Mouse (Mus musculus): ENCODE results near the gene St14. TPM values are rescaled to one million over a fixed set of nuclear protein-coding genes. Genes with fewer than 3 reads are reported as not detected.

The St14 gene
- polyA plus RNA-seq, 1 experiment from 2014 or later: 0.20 TPM

DNA sequence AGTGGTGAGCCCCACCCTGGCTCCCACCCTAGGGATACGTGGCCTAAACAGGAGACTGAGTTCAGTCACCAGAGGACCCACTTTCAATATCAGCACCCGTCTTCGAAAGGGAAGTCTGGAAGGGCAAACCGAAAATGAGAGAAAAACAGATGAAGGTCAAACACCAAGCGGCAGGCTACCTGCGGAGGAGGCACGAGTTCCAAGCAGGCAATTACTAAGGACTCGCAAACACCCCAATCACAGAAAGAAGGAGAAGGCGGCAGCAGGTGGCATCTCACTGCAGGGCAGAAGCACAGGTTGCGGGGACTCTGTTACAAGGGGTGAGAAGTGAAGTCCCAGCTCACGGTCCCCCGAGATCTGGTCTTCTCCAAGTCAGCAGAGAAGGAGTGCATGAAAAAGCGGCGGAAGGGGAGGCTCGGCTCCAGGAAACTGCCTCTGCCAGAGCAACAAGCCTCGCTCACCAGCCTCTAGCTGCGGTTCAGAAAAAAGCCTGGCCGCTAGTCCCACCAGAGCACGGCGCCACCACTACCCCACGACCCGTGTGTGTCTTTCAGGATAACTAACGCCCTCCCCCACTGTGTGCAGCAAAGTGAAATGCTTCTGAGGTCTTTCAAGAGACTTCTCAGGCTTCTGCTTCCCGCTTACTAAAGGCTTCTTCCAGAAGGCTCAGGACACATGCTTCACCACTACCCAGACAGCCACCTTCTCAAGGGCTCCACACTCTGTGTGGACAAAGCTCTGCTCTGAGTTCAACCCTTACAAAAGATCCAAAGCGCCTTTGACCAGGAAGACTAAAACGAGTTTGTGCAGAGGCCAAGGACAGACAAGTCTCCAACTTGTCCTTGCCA lies 1.1 kb downstream of the St14 start:
- H3K9ac ChIP-seq (replicated peaks; ENCODE audit: low read depth, low read length): no peak overlapping the region
- H3K4me1 ChIP-seq (ENCODE audit: control insufficient read depth, insufficient read depth, low read length): peaks cover 7% of the 10 kb centered on the region; the same call in 1 of the 2 replicates
- peaks cover 34% of the 10 kb centered on the region for H3K27me3 ChIP-seq (ENCODE audit: control insufficient read depth, insufficient read depth, low read length)
- 7% methylated on average over 26 of the region's 26 CpGs for WGBS
- peak overlapping the region; percentile 81 for H3K4me2 ChIP-seq (ENCODE audit: low read depth, low read length)
- no peaks in the 10 kb centered on the region for H3K36me3 ChIP-seq (ENCODE audit: control insufficient read depth, insufficient read depth, low read length)
- H3K27ac ChIP-seq (ENCODE audit: low read depth, low read length): no peak overlapping the region
- H3K4me3 ChIP-seq (ENCODE audit: low read depth, low read length): peak overlapping the region; percentile 34
- peak; percentile 38; the same call in 1 of the 2 replicates for ATAC-seq (ENCODE audit: low read depth)
- no peaks in the 10 kb centered on the region for H3K9me3 ChIP-seq (ENCODE audit: control insufficient read depth, low read length)

DNA sequence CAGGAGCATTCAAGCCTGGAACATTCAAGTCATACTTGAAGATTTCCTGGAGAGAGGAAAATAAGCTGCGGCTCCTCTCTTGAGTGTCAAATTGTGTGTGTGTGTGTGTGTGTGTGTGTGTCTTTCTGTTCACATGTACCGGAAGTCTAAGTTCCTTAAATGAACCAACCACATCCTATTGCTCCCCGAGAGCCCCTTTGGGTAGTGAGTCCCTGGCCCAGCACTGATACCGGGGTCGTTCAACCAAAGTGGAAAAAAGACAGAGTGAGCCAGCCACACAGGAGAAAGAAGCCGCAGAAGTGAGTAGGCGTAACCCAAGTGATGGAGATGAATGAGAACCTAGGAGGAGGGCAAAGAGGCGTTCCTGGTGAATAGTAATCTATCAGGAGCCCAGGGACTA lies 1.7 kb downstream of the St14 start:
- no peaks in the 10 kb centered on the region for H3K9me3 ChIP-seq (ENCODE audit: control insufficient read depth, low read length)
- no peaks in the 10 kb centered on the region for H3K36me3 ChIP-seq (ENCODE audit: control insufficient read depth, insufficient read depth, low read length)
- WGBS: 42% methylated on average over 8 of the region's 8 CpGs
- no peak overlapping the region for H3K4me3 ChIP-seq (ENCODE audit: low read depth, low read length)
- peaks cover 34% of the 10 kb centered on the region for H3K27me3 ChIP-seq (ENCODE audit: control insufficient read depth, insufficient read depth, low read length)
- no peak overlapping the region for H3K4me2 ChIP-seq (ENCODE audit: low read depth, low read length)
- no peak for ATAC-seq (ENCODE audit: low read depth)
- H3K9ac ChIP-seq (replicated peaks; ENCODE audit: low read depth, low read length): no peak overlapping the region
- no peak overlapping the region for H3K27ac ChIP-seq (ENCODE audit: low read depth, low read length)
- peaks cover 7% of the 10 kb centered on the region; the same call in 1 of the 2 replicates for H3K4me1 ChIP-seq (ENCODE audit: control insufficient read depth, insufficient read depth, low read length)

DNA sequence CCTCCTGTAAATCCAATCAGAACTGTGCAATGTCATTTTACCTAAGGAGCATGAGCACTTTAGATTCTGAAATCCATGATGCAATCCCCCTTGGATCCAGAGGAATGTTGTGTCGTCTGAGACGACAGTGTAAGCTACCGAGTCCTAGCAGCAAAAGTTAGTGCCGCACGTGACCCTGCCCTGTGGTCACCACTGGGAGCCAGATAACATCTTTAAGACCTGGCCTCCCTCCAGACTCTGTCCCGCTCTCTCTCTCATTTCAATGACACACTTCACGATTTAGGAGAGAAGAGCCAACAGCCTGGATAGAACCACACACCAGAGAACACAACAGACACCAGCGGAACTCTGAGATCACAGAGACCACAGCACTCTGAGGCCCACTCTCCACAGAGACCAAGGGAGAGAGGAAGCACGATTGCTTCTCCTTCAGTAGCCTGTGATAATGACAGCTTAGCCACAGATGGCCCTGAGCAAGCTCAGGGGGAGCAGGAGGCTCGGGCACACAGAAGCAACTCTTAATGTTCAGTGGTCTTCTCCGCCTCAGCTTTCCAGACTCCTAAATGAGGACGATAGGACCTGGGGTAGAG lies 3.7 kb downstream of the St14 start:
- Histone ChIP-seq H3K9me3 (ENCODE audit: control insufficient read depth, low read length) (no peaks in the 10 kb centered on the region), H3K27ac (ENCODE audit: low read depth, low read length) (no peak overlapping the region), H3K9ac (replicated peaks; ENCODE audit: low read depth, low read length) (no peak overlapping the region), H3K27me3 (ENCODE audit: control insufficient read depth, insufficient read depth, low read length) (peaks cover 28% of the 10 kb centered on the region), H3K4me1 (ENCODE audit: control insufficient read depth, insufficient read depth, low read length) (peaks cover 7% of the 10 kb centered on the region; the same call in 1 of the 2 replicates), H3K36me3 (ENCODE audit: control insufficient read depth, insufficient read depth, low read length) (no peaks in the 10 kb centered on the region), H3K4me3 (ENCODE audit: low read depth, low read length) (no peak overlapping the region), H3K4me2 (ENCODE audit: low read depth, low read length) (no peak overlapping the region)
- WGBS: 83% methylated on average over 12 of the region's 12 CpGs
- no peak for ATAC-seq (ENCODE audit: low read depth)

DNA sequence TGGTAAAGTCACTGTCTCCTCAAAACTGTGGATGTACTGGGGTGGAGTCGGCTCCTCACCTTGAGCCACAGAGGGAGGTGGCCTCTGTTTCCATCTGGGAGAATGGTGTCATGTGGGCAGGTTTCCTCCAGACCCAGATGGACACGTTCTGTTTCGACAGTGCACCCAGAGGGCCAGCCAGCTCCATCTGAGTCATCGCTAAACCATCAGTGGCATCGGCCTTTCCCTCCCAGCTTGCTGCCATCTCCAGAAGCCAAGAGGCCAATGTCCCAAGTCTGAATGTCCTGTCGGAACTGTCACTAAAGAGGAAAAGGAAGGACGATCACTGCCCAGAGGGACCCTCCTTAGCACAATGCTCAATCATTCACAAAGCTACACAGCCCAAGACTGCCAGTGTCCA lies 5.6 kb downstream of the St14 start:
- H3K4me2 ChIP-seq (ENCODE audit: low read depth, low read length): no peak overlapping the region
- no peak for ATAC-seq (ENCODE audit: low read depth)
- H3K27me3 ChIP-seq (ENCODE audit: control insufficient read depth, insufficient read depth, low read length): 0 out of 2 replicates have a peak, but pooled peaks cover 12% of the 10 kb centered on the region
- H3K9ac ChIP-seq (replicated peaks; ENCODE audit: low read depth, low read length): no peak overlapping the region
- H3K4me3 ChIP-seq (ENCODE audit: low read depth, low read length): no peak overlapping the region
- H3K4me1 ChIP-seq (ENCODE audit: control insufficient read depth, insufficient read depth, low read length): no peaks in the 10 kb centered on the region
- H3K9me3 ChIP-seq (ENCODE audit: control insufficient read depth, low read length): no peaks in the 10 kb centered on the region
- no peaks in the 10 kb centered on the region for H3K36me3 ChIP-seq (ENCODE audit: control insufficient read depth, insufficient read depth, low read length)
- 89% methylated on average over 7 of the region's 7 CpGs for WGBS
- H3K27ac ChIP-seq (ENCODE audit: low read depth, low read length): no peak overlapping the region

DNA sequence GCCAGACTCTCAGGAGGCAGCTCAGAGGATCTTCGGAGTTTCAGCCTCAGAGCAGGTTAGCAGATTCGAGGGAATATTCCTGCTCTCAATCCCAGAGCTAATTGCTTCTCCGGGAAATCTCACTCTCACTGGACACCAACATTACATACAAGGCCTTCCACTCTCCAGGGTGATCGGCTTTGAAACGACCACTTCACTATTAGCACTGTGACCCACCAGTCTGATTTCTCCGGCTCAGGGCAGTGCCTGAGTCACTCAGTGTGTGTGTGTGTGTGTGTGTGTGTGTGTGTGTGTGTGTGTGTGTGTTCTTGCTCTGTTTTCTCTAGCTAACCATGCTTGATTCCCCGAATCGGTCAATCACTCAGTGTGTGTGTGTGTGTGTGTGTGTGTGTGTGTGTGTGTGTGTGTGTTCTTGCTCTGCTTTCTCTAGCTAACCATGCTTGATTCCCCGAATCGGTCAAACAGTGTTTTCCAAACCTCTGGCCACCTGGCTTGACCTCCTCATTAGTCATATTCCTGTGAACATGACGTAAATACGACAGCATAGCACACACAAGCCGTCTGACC lies 9.1 kb downstream of the St14 start:
- Histone ChIP-seq H3K4me1 (ENCODE audit: control insufficient read depth, insufficient read depth, low read length) (no peaks in the 10 kb centered on the region), H3K36me3 (ENCODE audit: control insufficient read depth, insufficient read depth, low read length) (no peaks in the 10 kb centered on the region), H3K27me3 (ENCODE audit: control insufficient read depth, insufficient read depth, low read length) (no peaks in the 10 kb centered on the region), H3K9me3 (ENCODE audit: control insufficient read depth, low read length) (no peaks in the 10 kb centered on the region), H3K27ac (ENCODE audit: low read depth, low read length) (no peak overlapping the region), H3K9ac (replicated peaks; ENCODE audit: low read depth, low read length) (no peak overlapping the region), H3K4me2 (ENCODE audit: low read depth, low read length) (no peak overlapping the region), H3K4me3 (ENCODE audit: low read depth, low read length) (no peak overlapping the region)
- WGBS: 62% methylated on average over 13 of the region's 13 CpGs
- ATAC-seq (ENCODE audit: low read depth): no peak

DNA sequence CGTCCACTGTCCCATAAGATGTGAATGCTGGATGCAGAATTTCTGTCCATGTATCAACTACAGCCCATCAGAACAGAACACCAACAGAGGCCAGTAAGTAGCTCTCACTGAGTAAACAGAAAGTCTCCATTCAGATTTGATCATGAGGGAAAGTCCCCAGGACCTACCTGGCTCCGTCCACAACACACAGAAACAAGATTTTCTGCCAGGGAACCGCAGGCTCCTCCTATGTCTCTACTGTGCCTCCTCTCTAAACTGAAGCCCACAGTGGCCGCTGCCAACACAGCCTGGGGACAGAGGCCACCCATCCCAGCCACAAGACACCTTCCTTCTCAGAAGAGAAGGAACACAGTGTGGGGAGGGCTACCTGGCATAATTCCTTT lies 11.1 kb downstream of the St14 start:
- 48% methylated on average over 4 of the region's 4 CpGs for whole genome bisulfite sequencing
- Histone ChIP-seq H3K36me3 (ENCODE audit: control insufficient read depth, insufficient read depth, low read length) (no peaks in the 10 kb centered on the region), H3K4me1 (ENCODE audit: control insufficient read depth, insufficient read depth, low read length) (no peaks in the 10 kb centered on the region), H3K27ac (ENCODE audit: low read depth, low read length) (no peak overlapping the region), H3K27me3 (ENCODE audit: control insufficient read depth, insufficient read depth, low read length) (no peaks in the 10 kb centered on the region), H3K9ac (replicated peaks; ENCODE audit: low read depth, low read length) (no peak overlapping the region), H3K9me3 (ENCODE audit: control insufficient read depth, low read length) (no peaks in the 10 kb centered on the region), H3K4me2 (ENCODE audit: low read depth, low read length) (no peak overlapping the region), H3K4me3 (ENCODE audit: low read depth, low read length) (no peak overlapping the region)
- no peak for ATAC-seq (ENCODE audit: low read depth)

DNA sequence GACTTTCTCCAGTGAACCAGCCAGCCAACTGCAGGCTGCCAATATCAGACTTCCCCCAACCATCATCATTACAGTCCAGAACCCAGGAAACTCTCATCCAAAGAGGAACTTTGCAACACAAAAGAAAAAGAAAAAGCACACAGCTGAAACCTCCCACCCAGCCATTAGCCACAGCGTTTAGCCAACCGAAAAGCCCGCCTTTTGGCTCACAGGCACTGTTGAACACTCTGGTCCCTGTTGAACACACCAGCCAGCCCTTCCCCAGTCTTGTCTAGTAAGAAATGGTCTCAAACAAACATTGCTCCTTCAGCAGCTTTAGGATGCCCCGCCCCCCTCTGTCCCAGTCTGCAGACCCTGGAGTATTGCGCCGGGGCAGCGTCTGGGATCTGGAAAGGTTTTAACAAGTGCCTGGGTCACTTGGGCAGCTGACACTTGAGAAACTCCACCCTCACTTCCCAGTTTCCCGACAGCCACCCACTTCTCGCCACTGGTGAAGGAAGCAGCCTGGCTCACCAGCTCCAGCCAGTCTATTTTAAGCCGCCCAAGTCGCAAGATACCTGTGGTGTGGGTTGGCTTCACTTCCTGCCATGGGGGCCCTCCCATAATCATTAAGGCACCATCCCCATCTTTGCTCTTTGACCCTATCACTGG lies 11.6 kb downstream of the St14 start:
- no peak for ATAC-seq (ENCODE audit: low read depth)
- WGBS: 48% methylated on average over 11 of the region's 11 CpGs

DNA sequence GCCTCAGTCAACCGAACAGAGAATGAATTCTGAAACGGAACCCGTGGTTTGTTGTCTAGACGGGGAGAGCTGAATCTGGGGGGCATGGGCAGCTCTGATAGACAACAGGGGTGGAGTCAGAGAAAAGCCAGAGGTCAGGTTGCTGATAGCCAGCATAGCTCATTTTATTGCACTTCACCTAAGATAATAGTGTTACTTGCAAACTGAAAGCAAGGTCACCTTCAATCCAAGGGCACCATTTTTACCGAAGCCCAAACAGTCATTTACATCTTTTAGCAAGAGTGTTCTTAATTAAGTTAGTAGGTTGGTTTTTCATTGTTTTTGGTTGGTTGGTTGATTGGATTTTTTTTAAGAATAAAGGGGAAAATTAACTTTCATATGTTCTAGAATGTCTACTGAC lies 12.2 kb downstream of the St14 start:
- WGBS: 84% methylated on average over 5 of the region's 5 CpGs
- no peak overlapping the region for H3K4me2 ChIP-seq (ENCODE audit: low read depth, low read length)
- no peak for ATAC-seq (ENCODE audit: low read depth)
- no peaks in the 10 kb centered on the region for H3K4me1 ChIP-seq (ENCODE audit: control insufficient read depth, insufficient read depth, low read length)
- H3K4me3 ChIP-seq (ENCODE audit: low read depth, low read length): no peak overlapping the region
- H3K36me3 ChIP-seq (ENCODE audit: control insufficient read depth, insufficient read depth, low read length): no peaks in the 10 kb centered on the region
- no peaks in the 10 kb centered on the region for H3K27me3 ChIP-seq (ENCODE audit: control insufficient read depth, insufficient read depth, low read length)
- H3K27ac ChIP-seq (ENCODE audit: low read depth, low read length): no peak overlapping the region
- H3K9ac ChIP-seq (replicated peaks; ENCODE audit: low read depth, low read length): no peak overlapping the region
- H3K9me3 ChIP-seq (ENCODE audit: control insufficient read depth, low read length): no peaks in the 10 kb centered on the region

More for the DNA sequence above, 11.6 kb downstream of the St14 start:
- Histone ChIP-seq H3K9me3 (ENCODE audit: control insufficient read depth, low read length) (no peaks in the 10 kb centered on the region), H3K36me3 (ENCODE audit: control insufficient read depth, insufficient read depth, low read length) (no peaks in the 10 kb centered on the region), H3K27me3 (ENCODE audit: control insufficient read depth, insufficient read depth, low read length) (no peaks in the 10 kb centered on the region), H3K4me2 (ENCODE audit: low read depth, low read length) (no peak overlapping the region), H3K4me1 (ENCODE audit: control insufficient read depth, insufficient read depth, low read length) (no peaks in the 10 kb centered on the region), H3K9ac (replicated peaks; ENCODE audit: low read depth, low read length) (no peak overlapping the region), H3K4me3 (ENCODE audit: low read depth, low read length) (no peak overlapping the region), H3K27ac (ENCODE audit: low read depth, low read length) (no peak overlapping the region)
